In genomic region chr3:60645531-60645930, GRCm38 (mm10) we compare ENCODE assay signal across 27 mouse cellular contexts.
"Had no signal": no experiment of that assay in that cellular context is flagged by ENCODE, and none has a peak within 500 bp of the region (broad histone marks: within the 10 kb centered on the region; RNA-seq: fewer than 3 reads in every experiment).

No protein-coding gene starts in this region.

- DNase-seq: gastrocnemius, postnatal 14 days; gastrocnemius, postnatal 36 days; heart, adult 11 months; heart, adult 2 months; heart, postnatal 14 days; heart, postnatal 36 days; kidney, adult 11 months; kidney, adult 2 months; kidney, adult 9 months; kidney, postnatal 14 days; kidney, postnatal 36 days; layer of hippocampus, adult 9-11 months; layer of hippocampus, postnatal 36 days; left cerebral cortex, postnatal 4 days had no signal

- H3K36me3 ChIP-seq: heart, embryonic 13.5 days; heart, embryonic 15.5 days; hindbrain, embryonic 13.5 days; hindbrain, embryonic 15.5 days; kidney, embryonic 15.5 days; limb, embryonic 13.5 days; limb, embryonic 15.5 days; liver, embryonic 12.5 days had no signal

- H3K4me2 ChIP-seq: heart, embryonic 11.5 days; heart, embryonic 13.5 days; heart, embryonic 15.5 days; hindbrain, embryonic 13.5 days; hindbrain, embryonic 15.5 days; kidney, embryonic 15.5 days; limb, embryonic 13.5 days; limb, embryonic 15.5 days; liver, embryonic 12.5 days had no signal

- H3K9ac ChIP-seq: heart, embryonic 13.5 days; heart, embryonic 15.5 days; hindbrain, embryonic 13.5 days; hindbrain, embryonic 15.5 days; kidney, embryonic 15.5 days; limb, embryonic 13.5 days; limb, embryonic 15.5 days; liver, embryonic 12.5 days; liver, embryonic 14.5 days had no signal

- ATAC-seq: hindbrain, postnatal 0 days; intestine, embryonic 16.5 days; liver, embryonic 12.5 days had no signal

- H3K4me3 ChIP-seq: heart, adult 2 months; heart, embryonic 13.5 days; heart, embryonic 15.5 days; hindbrain, embryonic 13.5 days; hindbrain, embryonic 15.5 days; kidney, embryonic 15.5 days; limb, embryonic 13.5 days; limb, embryonic 15.5 days; liver, embryonic 12.5 days had no signal

- H3K27ac ChIP-seq: heart, adult 2 months; heart, embryonic 13.5 days; heart, embryonic 15.5 days; hindbrain, embryonic 13.5 days; hindbrain, embryonic 15.5 days; hindbrain, postnatal 0 days; kidney, embryonic 15.5 days; kidney, postnatal 0 days; limb, embryonic 13.5 days; limb, embryonic 15.5 days; liver, embryonic 12.5 days; liver, embryonic 14.5 days had no signal

- H3K27me3 ChIP-seq: heart, embryonic 13.5 days; heart, embryonic 15.5 days; hindbrain, embryonic 13.5 days; hindbrain, embryonic 15.5 days; kidney, embryonic 15.5 days; limb, embryonic 13.5 days; limb, embryonic 15.5 days; liver, embryonic 12.5 days had no signal

- H3K9me3 ChIP-seq: heart, embryonic 13.5 days; heart, embryonic 15.5 days; hindbrain, embryonic 13.5 days; hindbrain, embryonic 15.5 days; kidney, embryonic 15.5 days; limb, embryonic 13.5 days; limb, embryonic 15.5 days; liver, embryonic 12.5 days had no signal

- H3K4me1 ChIP-seq: heart, embryonic 15.5 days; hindbrain, embryonic 13.5 days; hindbrain, embryonic 15.5 days; kidney, embryonic 15.5 days; limb, embryonic 13.5 days; limb, embryonic 15.5 days; liver, embryonic 12.5 days had no signal
